Mouse (Mus musculus): ENCODE results near the gene Nos1ap. TPM values are rescaled to one million over a fixed set of nuclear protein-coding genes. Genes with fewer than 3 reads are reported as not detected.

Gene Nos1ap
- polyA plus RNA-seq, 1 experiment from 2014 or later: 13.0 TPM

- Histone ChIP-seq H3K4me2 (ENCODE audit: low read length) (no peak overlapping the region), H3K27me3 (ENCODE audit: control insufficient read depth, insufficient read depth, low read length) (no peaks in the 10 kb centered on the region), H3K9ac (replicated peaks; ENCODE audit: low read length) (no peak overlapping the region), H3K4me3 (replicated peaks; ENCODE audit: low read depth, low read length) (no peak overlapping the region), H3K4me1 (ENCODE audit: control insufficient read depth, insufficient read depth, low read length) (peaks cover 13% of the 10 kb centered on the region), H3K9me3 (ENCODE audit: control insufficient read depth, low read length) (no peaks in the 10 kb centered on the region), H3K36me3 (ENCODE audit: control insufficient read depth, insufficient read depth, low read length) (no peaks in the 10 kb centered on the region), H3K27ac (replicated peaks; ENCODE audit: low read depth, low read length) (no peak overlapping the region)
- ATAC-seq (ENCODE audit: low FRiP score, low TSS enrichment) (no peak), DNase-seq (no peak)
- WGBS: 82% methylated on average over 10 of the region's 10 CpGs
Measured at GRCm38 (mm10) chr1:170385416-170385815, 204.2 kb downstream of the Nos1ap start.

GRCm38 (mm10) chr1:170383530-170383929, 206.1 kb downstream of the Nos1ap start:
- WGBS: 78% methylated on average over 7 of the region's 7 CpGs

GRCm38 (mm10) chr1:170381457-170381856, 208.2 kb downstream of the Nos1ap start:
- WGBS: 29% methylated on average over 3 of the region's 3 CpGs
- H3K9ac ChIP-seq (replicated peaks; ENCODE audit: low read length): no peak overlapping the region
- no peak overlapping the region for H3K4me3 ChIP-seq (replicated peaks; ENCODE audit: low read depth, low read length)
- H3K4me2 ChIP-seq (ENCODE audit: low read length): no peak overlapping the region
- no peak for ATAC-seq (ENCODE audit: low FRiP score, low TSS enrichment)
- no peaks in the 10 kb centered on the region for H3K36me3 ChIP-seq (ENCODE audit: control insufficient read depth, insufficient read depth, low read length)
- DNase-seq: no peak
- H3K4me1 ChIP-seq (ENCODE audit: control insufficient read depth, insufficient read depth, low read length): no peaks in the 10 kb centered on the region
- no peaks in the 10 kb centered on the region for H3K9me3 ChIP-seq (ENCODE audit: control insufficient read depth, low read length)
- no peak overlapping the region for H3K27ac ChIP-seq (replicated peaks; ENCODE audit: low read depth, low read length)
- no peaks in the 10 kb centered on the region for H3K27me3 ChIP-seq (ENCODE audit: control insufficient read depth, insufficient read depth, low read length)

More at GRCm38 (mm10) chr1:170383530-170383929, 206.1 kb downstream of the Nos1ap start:
- H3K4me1 ChIP-seq (ENCODE audit: control insufficient read depth, insufficient read depth, low read length): peaks cover 13% of the 10 kb centered on the region
- H3K9ac ChIP-seq (replicated peaks; ENCODE audit: low read length): no peak overlapping the region
- ATAC-seq (ENCODE audit: low FRiP score, low TSS enrichment): no peak
- no peak overlapping the region for H3K27ac ChIP-seq (replicated peaks; ENCODE audit: low read depth, low read length)
- no peaks in the 10 kb centered on the region for H3K9me3 ChIP-seq (ENCODE audit: control insufficient read depth, low read length)
- no peaks in the 10 kb centered on the region for H3K36me3 ChIP-seq (ENCODE audit: control insufficient read depth, insufficient read depth, low read length)
- peak; percentile 30 for DNase-seq
- no peak overlapping the region for H3K4me2 ChIP-seq (ENCODE audit: low read length)
- H3K27me3 ChIP-seq (ENCODE audit: control insufficient read depth, insufficient read depth, low read length): no peaks in the 10 kb centered on the region
- no peak overlapping the region for H3K4me3 ChIP-seq (replicated peaks; ENCODE audit: low read depth, low read length)

GRCm38 (mm10) chr1:170380505-170380904, 209.2 kb downstream of the Nos1ap start:
- Histone ChIP-seq H3K9me3 (ENCODE audit: control insufficient read depth, low read length) (no peaks in the 10 kb centered on the region), H3K4me3 (replicated peaks; ENCODE audit: low read depth, low read length) (no peak overlapping the region), H3K4me1 (ENCODE audit: control insufficient read depth, insufficient read depth, low read length) (no peaks in the 10 kb centered on the region), H3K36me3 (ENCODE audit: control insufficient read depth, insufficient read depth, low read length) (no peaks in the 10 kb centered on the region), H3K9ac (replicated peaks; ENCODE audit: low read length) (no peak overlapping the region), H3K4me2 (ENCODE audit: low read length) (no peak overlapping the region), H3K27ac (replicated peaks; ENCODE audit: low read depth, low read length) (no peak overlapping the region), H3K27me3 (ENCODE audit: control insufficient read depth, insufficient read depth, low read length) (no peaks in the 10 kb centered on the region)
- WGBS: 3% methylated on average over 2 of the region's 2 CpGs
- no peak for DNase-seq
- no peak for ATAC-seq (ENCODE audit: low FRiP score, low TSS enrichment)

- H3K9me3 ChIP-seq (ENCODE audit: control insufficient read depth, low read length): no peaks in the 10 kb centered on the region
- no peak overlapping the region for H3K4me3 ChIP-seq (replicated peaks; ENCODE audit: low read depth, low read length)
- 86% methylated on average over 5 of the region's 5 CpGs for WGBS
- H3K36me3 ChIP-seq (ENCODE audit: control insufficient read depth, insufficient read depth, low read length): no peaks in the 10 kb centered on the region
- DNase-seq: no peak
- H3K27me3 ChIP-seq (ENCODE audit: control insufficient read depth, insufficient read depth, low read length): no peaks in the 10 kb centered on the region
- no peaks in the 10 kb centered on the region for H3K4me1 ChIP-seq (ENCODE audit: control insufficient read depth, insufficient read depth, low read length)
- no peak overlapping the region for H3K27ac ChIP-seq (replicated peaks; ENCODE audit: low read depth, low read length)
- H3K9ac ChIP-seq (replicated peaks; ENCODE audit: low read length): no peak overlapping the region
- H3K4me2 ChIP-seq (ENCODE audit: low read length): no peak overlapping the region
- no peak for ATAC-seq (ENCODE audit: low FRiP score, low TSS enrichment)
Measured at GRCm38 (mm10) chr1:170375721-170376120, 213.9 kb downstream of the Nos1ap start.

- Histone ChIP-seq H3K27me3 (ENCODE audit: control insufficient read depth, insufficient read depth, low read length) (no peaks in the 10 kb centered on the region), H3K4me3 (replicated peaks; ENCODE audit: low read depth, low read length) (no peak overlapping the region), H3K36me3 (ENCODE audit: control insufficient read depth, insufficient read depth, low read length) (no peaks in the 10 kb centered on the region), H3K9me3 (ENCODE audit: control insufficient read depth, low read length) (no peaks in the 10 kb centered on the region), H3K9ac (replicated peaks; ENCODE audit: low read length) (no peak overlapping the region), H3K4me2 (ENCODE audit: low read length) (no peak overlapping the region), H3K4me1 (ENCODE audit: control insufficient read depth, insufficient read depth, low read length) (no peaks in the 10 kb centered on the region), H3K27ac (replicated peaks; ENCODE audit: low read depth, low read length) (no peak overlapping the region)
- ATAC-seq (ENCODE audit: low FRiP score, low TSS enrichment) (no peak), DNase-seq (no peak)
- 92% methylated on average over 2 of the region's 2 CpGs for WGBS
Measured at GRCm38 (mm10) chr1:170373750-170374149, 215.9 kb downstream of the Nos1ap start.

GRCm38 (mm10) chr1:170371191-170371792, 218.4 kb downstream of the Nos1ap start:
- peaks cover 8% of the 10 kb centered on the region; the same call in 1 of the 2 replicates for H3K4me1 ChIP-seq (ENCODE audit: control insufficient read depth, insufficient read depth, low read length)
- H3K27me3 ChIP-seq (ENCODE audit: control insufficient read depth, insufficient read depth, low read length): no peaks in the 10 kb centered on the region
- H3K9ac ChIP-seq (replicated peaks; ENCODE audit: low read length): no peak overlapping the region
- ATAC-seq (ENCODE audit: low FRiP score, low TSS enrichment): no peak
- H3K4me2 ChIP-seq (ENCODE audit: low read length): no peak overlapping the region
- DNase-seq: no peak
- no peaks in the 10 kb centered on the region for H3K9me3 ChIP-seq (ENCODE audit: control insufficient read depth, low read length)
- no peaks in the 10 kb centered on the region for H3K36me3 ChIP-seq (ENCODE audit: control insufficient read depth, insufficient read depth, low read length)
- 85% methylated on average over 4 of the region's 4 CpGs for WGBS
- H3K27ac ChIP-seq (replicated peaks; ENCODE audit: low read depth, low read length): no peak overlapping the region
- no peak overlapping the region for H3K4me3 ChIP-seq (replicated peaks; ENCODE audit: low read depth, low read length)

GRCm38 (mm10) chr1:170368864-170369263, 220.8 kb downstream of the Nos1ap start:
- 92% methylated on average over 7 of the region's 7 CpGs for WGBS
- Histone ChIP-seq H3K27me3 (ENCODE audit: control insufficient read depth, insufficient read depth, low read length) (no peaks in the 10 kb centered on the region), H3K27ac (replicated peaks; ENCODE audit: low read depth, low read length) (no peak overlapping the region), H3K36me3 (ENCODE audit: control insufficient read depth, insufficient read depth, low read length) (no peaks in the 10 kb centered on the region), H3K4me3 (replicated peaks; ENCODE audit: low read depth, low read length) (no peak overlapping the region), H3K9ac (replicated peaks; ENCODE audit: low read length) (no peak overlapping the region), H3K9me3 (ENCODE audit: control insufficient read depth, low read length) (no peaks in the 10 kb centered on the region), H3K4me1 (ENCODE audit: control insufficient read depth, insufficient read depth, low read length) (peaks cover 8% of the 10 kb centered on the region; the same call in 1 of the 2 replicates), H3K4me2 (ENCODE audit: low read length) (no peak overlapping the region)
- no peak for ATAC-seq (ENCODE audit: low FRiP score, low TSS enrichment)
- no peak for DNase-seq

- peak; percentile 41 for DNase-seq
- H3K4me1 ChIP-seq (ENCODE audit: control insufficient read depth, insufficient read depth, low read length): peaks cover 8% of the 10 kb centered on the region; the same call in 1 of the 2 replicates
- no peaks in the 10 kb centered on the region for H3K36me3 ChIP-seq (ENCODE audit: control insufficient read depth, insufficient read depth, low read length)
- no peaks in the 10 kb centered on the region for H3K9me3 ChIP-seq (ENCODE audit: control insufficient read depth, low read length)
- ATAC-seq (ENCODE audit: low FRiP score, low TSS enrichment): peak; percentile 58
- no peak overlapping the region for H3K9ac ChIP-seq (replicated peaks; ENCODE audit: low read length)
- no peak overlapping the region for H3K27ac ChIP-seq (replicated peaks; ENCODE audit: low read depth, low read length)
- no peak overlapping the region for H3K4me3 ChIP-seq (replicated peaks; ENCODE audit: low read depth, low read length)
- WGBS: 22% methylated on average over 7 of the region's 7 CpGs
- H3K27me3 ChIP-seq (ENCODE audit: control insufficient read depth, insufficient read depth, low read length): no peaks in the 10 kb centered on the region
- H3K4me2 ChIP-seq (ENCODE audit: low read length): no peak overlapping the region
Measured at GRCm38 (mm10) chr1:170366981-170367700, 222.5 kb downstream of the Nos1ap start.
